Mouse (Mus musculus) intestine, embryonic 16.5 days (tissue): ENCODE measurements around the gene Vmn1r180. TPM values are rescaled to one million over a fixed set of nuclear protein-coding genes. Genes with fewer than 3 reads are reported as not detected.
"Not testable (repeated sequence)": the region's sequence is repeated elsewhere in the genome, so short reads cannot be mapped to it uniquely, and the experiment has no call there.

ENCODE experiments used
- ATAC-seq: fragments of 200-750 bp; cut with Nextera tagmentation; 2 replicates; pipeline ENCODE4 v1.8.0; 2017; ENCODE audit warnings: moderate TSS enrichment, moderate library complexity
- H3K27ac ChIP-seq: fragments of 300-500 bp; sonication (generic); 2 replicates; pipeline ENCODE4 v1.5.1; 2014; ENCODE audit warnings: mild to moderate bottlenecking, low read length
- H3K27me3 ChIP-seq: fragments of 300-500 bp; sonication (generic); replicated peaks from 2 replicates; pipeline ENCODE4 v1.6.1; 2014; ENCODE audit warnings: low read length, control low read depth, mixed read lengths; ENCODE audit not compliant: control insufficient read depth, insufficient read depth
- H3K36me3 ChIP-seq: fragments of 300-500 bp; sonication (generic); 2 replicates; pipeline ENCODE4 v1.6.1; 2014; ENCODE audit warnings: low read length, control low read depth; ENCODE audit not compliant: control insufficient read depth, insufficient read depth
- H3K4me1 ChIP-seq: fragments of 300-500 bp; sonication (generic); 2 replicates; pipeline ENCODE4 v1.6.1; 2014; ENCODE audit warnings: low read length, control low read depth, mixed read lengths; ENCODE audit not compliant: control insufficient read depth, insufficient read depth
- H3K4me2 ChIP-seq: fragments of 300-500 bp; sonication (generic); 2 replicates; pipeline ENCODE4 v1.6.1; 2014; ENCODE audit warnings: low read depth, low read length, control low read depth
- H3K4me3 ChIP-seq: fragments of 300-500 bp; sonication (generic); 2 replicates; pipeline ENCODE4 v1.5.1; 2014; ENCODE audit warnings: mild to moderate bottlenecking, low read length
- H3K9ac ChIP-seq: fragments of 300-500 bp; sonication (generic); 2 replicates; pipeline ENCODE4 v1.6.1; 2014; ENCODE audit warnings: low read depth, low read length
- H3K9me3 ChIP-seq: fragments of 300-500 bp; sonication (generic); 2 replicates; pipeline ENCODE4 v1.6.1; 2016; ENCODE audit warnings: low read length, control low read depth; ENCODE audit not compliant: control insufficient read depth
- WGBS: fragments of 180-500 bp; shearing (Covaris S2); extraction: QIAGEN DNeasy Blood & Tissue Kit; methylation state at CpG from one replicate; pipeline ENCODE4 v1.1.7; 2014; 5-methylcytosine and 5-hydroxymethylcytosine counted together
- polyA plus RNA-seq: library from polyadenylated mRNA; unstranded; fragments of >200 nt; fragmentation: Nextera tagmentation; extraction: Ambion mirVana; gene quantifications from 2 replicates; pipeline ENCODE4 v1.2.1, GENCODE M21; 2015

Gene Vmn1r180
- polyA plus RNA-seq, result not detected in 2 replicates

DNA sequence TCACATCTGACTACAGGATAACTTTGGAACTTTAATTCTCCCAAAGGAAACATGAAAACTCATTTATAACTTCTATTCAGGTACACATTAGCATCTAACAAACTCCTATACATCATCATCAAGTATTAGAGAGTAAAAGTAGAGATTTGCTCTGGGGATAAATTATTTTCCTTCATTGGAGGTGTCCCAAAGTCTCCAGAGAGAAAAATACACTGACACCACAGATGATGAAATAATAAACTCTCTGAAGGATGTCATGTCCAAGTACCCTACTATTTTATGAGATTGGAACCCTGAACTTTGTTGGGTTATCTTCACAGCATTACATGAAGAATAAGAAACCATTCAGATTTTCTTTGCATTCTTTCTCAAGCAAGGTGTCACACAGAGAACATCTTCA lies at the start of gene Vmn1r180:
TSS of gene Vmn1r180 (plus strand) at position 301 of the 400 bp plus-strand sequence.
- no peak within 1 kb of the TSS for H3K9ac ChIP-seq
- H3K4me3 ChIP-seq, result no peak within 1 kb of the TSS
- H3K27ac ChIP-seq, result no peak within 1 kb of the TSS
- H3K9me3 ChIP-seq, result no peaks in the 10 kb centered on the region
- no peak for ATAC-seq
- no peak within 1 kb of the TSS for H3K4me2 ChIP-seq
- H3K27me3 ChIP-seq, result no peaks in the 10 kb centered on the region
- no peaks in the 10 kb centered on the region for H3K4me1 ChIP-seq
- H3K36me3 ChIP-seq, result no peaks in the 10 kb centered on the region

DNA sequence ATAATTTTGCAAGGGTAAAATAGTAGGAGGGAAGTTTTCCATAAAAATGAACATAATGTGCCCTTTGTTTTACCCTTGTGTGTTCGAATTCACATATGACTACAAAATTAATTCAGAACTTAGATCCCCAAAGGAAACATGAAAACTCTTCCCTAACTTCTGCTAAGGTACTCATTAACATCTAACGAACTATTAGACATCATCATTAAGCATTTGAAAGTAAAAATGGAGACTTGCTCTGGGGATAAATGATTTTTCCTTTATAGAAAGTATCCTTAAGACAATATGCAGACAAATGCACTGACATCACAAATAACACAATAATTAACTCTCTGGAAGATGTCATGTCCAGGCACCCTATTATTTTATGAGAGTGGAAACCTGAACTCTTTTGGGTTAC lies 23.8 kb upstream of the Vmn1r180 start, which contains the start of gene Vmn1r179:
TSS of gene Vmn1r179 (plus strand) at position 301 of the 400 bp plus-strand sequence.
- H3K27me3 ChIP-seq, result no peaks in the 10 kb centered on the region
- H3K9ac ChIP-seq, result no peak within 1 kb of the TSS
- no peak within 1 kb of the TSS for H3K4me3 ChIP-seq
- H3K27ac ChIP-seq, result no peak within 1 kb of the TSS
- no peak for ATAC-seq
- H3K36me3 ChIP-seq, result no peaks in the 10 kb centered on the region
- no peak within 1 kb of the TSS for H3K4me2 ChIP-seq
- no peaks in the 10 kb centered on the region for H3K4me1 ChIP-seq
- 54% methylated on average over 2 of the region's 2 CpGs for WGBS
- no peaks in the 10 kb centered on the region for H3K9me3 ChIP-seq

DNA sequence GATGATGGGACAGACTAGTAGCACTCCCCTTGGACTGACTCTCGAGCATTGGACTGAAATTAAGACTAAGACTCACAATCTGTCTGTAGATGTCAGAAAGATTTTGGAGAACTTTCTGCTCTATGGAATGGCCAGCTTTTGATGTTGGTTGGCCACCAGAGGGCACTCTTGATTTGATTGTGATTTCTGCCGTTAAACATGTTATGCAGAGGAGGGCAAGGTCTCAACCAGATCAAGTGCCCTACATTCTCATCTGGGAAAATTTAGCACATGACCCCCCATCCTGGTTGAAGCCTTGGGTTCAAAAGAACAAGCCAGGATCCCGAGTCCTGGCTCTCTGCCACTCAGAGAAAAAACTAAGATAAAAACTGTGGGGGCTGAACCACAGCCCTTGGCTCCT lies 17.6 kb downstream of the Vmn1r180 start:
- H3K9ac ChIP-seq, H3K4me1 ChIP-seq, ATAC-seq, H3K27me3 ChIP-seq, H3K27ac ChIP-seq, H3K4me2 ChIP-seq, H3K9me3 ChIP-seq, H3K36me3 ChIP-seq, H3K4me3 ChIP-seq: not testable (repeated sequence)
- WGBS, result 56% methylated on average over 3 of the region's 3 CpGs

DNA sequence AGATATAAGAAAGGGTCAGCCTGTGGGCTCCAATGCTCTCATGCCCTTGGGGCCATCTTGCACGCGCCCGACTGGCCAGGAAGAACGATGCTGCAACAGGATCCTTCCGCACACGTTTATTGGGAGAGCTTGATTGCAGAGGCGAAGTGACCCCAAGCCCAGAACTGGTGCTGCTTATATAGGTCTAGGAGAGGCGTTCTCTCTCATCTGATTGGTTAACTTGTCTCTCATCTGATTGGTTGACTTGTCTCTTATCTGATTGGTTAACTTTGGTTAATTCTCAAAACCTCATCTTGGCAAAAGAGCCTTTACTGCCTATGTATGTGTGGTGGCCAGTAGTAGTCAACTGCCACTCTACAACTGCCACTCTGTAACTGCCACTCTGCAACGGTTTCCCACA lies 23.9 kb downstream of the Vmn1r180 start, which contains the start of gene Vmn1r181:
TSS of gene Vmn1r181 (plus strand) at position 301 of the 400 bp plus-strand sequence.
- WGBS, result 82% methylated on average over 9 of the region's 9 CpGs
- not testable (repeated sequence) for H3K27ac ChIP-seq, H3K9ac ChIP-seq, H3K4me1 ChIP-seq, ATAC-seq, H3K9me3 ChIP-seq, H3K4me3 ChIP-seq, H3K27me3 ChIP-seq, H3K36me3 ChIP-seq, H3K4me2 ChIP-seq

DNA sequence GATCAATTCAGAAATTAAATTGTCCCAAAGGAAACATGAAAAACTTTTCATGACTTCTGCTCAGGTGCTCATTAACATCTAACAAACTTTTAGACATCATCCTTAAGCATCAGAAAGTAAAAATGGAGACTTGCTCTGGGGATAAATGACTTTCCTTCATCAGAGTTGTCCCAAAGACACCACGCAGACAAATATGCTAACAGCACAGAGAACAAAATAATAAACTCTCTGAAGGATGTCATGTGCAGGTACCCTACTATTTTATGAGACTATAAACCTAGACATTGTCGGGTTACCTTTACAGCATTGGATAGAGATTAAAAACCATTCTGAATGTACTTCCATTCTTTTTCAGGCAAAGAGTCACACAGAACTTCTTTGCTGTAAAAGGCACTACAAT lies 51.0 kb downstream of the Vmn1r180 start, which contains the start of gene V1rd19:
TSS of gene V1rd19 (plus strand) at position 301 of the 400 bp plus-strand sequence.
- H3K4me1 ChIP-seq, result no peaks in the 10 kb centered on the region
- WGBS, result 62% methylated on average over 2 of the region's 2 CpGs
- H3K9me3 ChIP-seq, result no peaks in the 10 kb centered on the region
- no peaks in the 10 kb centered on the region for H3K27me3 ChIP-seq
- no peak within 1 kb of the TSS for H3K27ac ChIP-seq
- no peak for ATAC-seq
- no peak within 1 kb of the TSS for H3K9ac ChIP-seq
- no peaks in the 10 kb centered on the region for H3K36me3 ChIP-seq
- H3K4me3 ChIP-seq, result no peak within 1 kb of the TSS
- no peak within 1 kb of the TSS for H3K4me2 ChIP-seq

Other genes starting within 250 kb of the Vmn1r180 start
- not detected in 2 replicates for gene Vmn1r173, start 249.9 kb upstream of the Vmn1r180 start, polyA plus RNA-seq
- not detected in 2 replicates for gene Vmn1r174, start 198.4 kb upstream of the Vmn1r180 start, polyA plus RNA-seq
- gene Vmn1r175, start 140.0 kb upstream of the Vmn1r180 start, polyA plus RNA-seq, result not detected in 2 replicates
- gene Vmn1r176, start 113.3 kb upstream of the Vmn1r180 start, polyA plus RNA-seq, result not detected in 2 replicates
- not detected in 2 replicates for gene Vmn1r177, start 84.2 kb upstream of the Vmn1r180 start, polyA plus RNA-seq
- not detected in 2 replicates for gene Vmn1r178, start 58.6 kb upstream of the Vmn1r180 start, polyA plus RNA-seq
- gene Vmn1r179, start 23.7 kb upstream of the Vmn1r180 start, polyA plus RNA-seq, result not detected in 2 replicates
- not detected in 2 replicates for gene Vmn1r181, start 24.0 kb downstream of the Vmn1r180 start, polyA plus RNA-seq
- gene V1rd19, start 51.1 kb downstream of the Vmn1r180 start, polyA plus RNA-seq, result not detected in 2 replicates
- gene Vmn1r183, start 102.6 kb downstream of the Vmn1r180 start, polyA plus RNA-seq, result not detected in 2 replicates
- 13.2 and 15.0 TPM in 2 replicates for gene Zfp180, start 131.3 kb downstream of the Vmn1r180 start, polyA plus RNA-seq
- gene Zfp112, start 161.7 kb downstream of the Vmn1r180 start, polyA plus RNA-seq, result 4.3 and 5.3 TPM in 2 replicates
- gene Zfp235, start 183.5 kb downstream of the Vmn1r180 start, polyA plus RNA-seq, result 12.0 and 13.6 TPM in 2 replicates
- 2.5 and 3.4 TPM in 2 replicates for gene Zfp114, start 224.4 kb downstream of the Vmn1r180 start, polyA plus RNA-seq